Mouse (Mus musculus) kidney, postnatal 0 days (tissue): Measurements from ENCODE around the gene Cdc34. TPM values are rescaled to one million over a fixed set of nuclear protein-coding genes. Genes with fewer than 3 reads are reported as not detected.

ENCODE experiments used
- ATAC-seq: fragments of 200-750 bp; cut with Nextera tagmentation; replicated peaks from 2 replicates; pipeline ENCODE4 v1.8.0; 2017; ENCODE audit warnings: low read depth, moderate number of reproducible peaks, moderate TSS enrichment, moderate library complexity; ENCODE audit not compliant: low FRiP score
- DNase-seq: peaks from one replicate; pipeline ENCODE4 v3.0.0-alpha.2; 2016; ENCODE audit warnings: low spot score
- H3K27ac ChIP-seq: fragments of 300-500 bp; sonication (generic); 2 replicates; pipeline ENCODE4 v1.5.1; 2014; ENCODE audit warnings: mild to moderate bottlenecking
- H3K27me3 ChIP-seq: fragments of 300-500 bp; sonication (generic); 2 replicates; pipeline ENCODE4 v1.6.1; 2014; ENCODE audit warnings: low read length, mixed read lengths; ENCODE audit not compliant: insufficient read depth
- H3K36me3 ChIP-seq: fragments of 300-500 bp; sonication (generic); 2 replicates; pipeline ENCODE4 v1.6.1; 2014; ENCODE audit warnings: low read length, mixed read lengths; ENCODE audit not compliant: insufficient read depth
- H3K4me1 ChIP-seq: fragments of 300-500 bp; sonication (generic); replicated peaks from 2 replicates; pipeline ENCODE4 v1.6.1; 2014; ENCODE audit warnings: antibody characterized with exemption, low read length, mixed read lengths; ENCODE audit not compliant: insufficient read depth
- H3K4me2 ChIP-seq: fragments of 300-500 bp; sonication (generic); 2 replicates; pipeline ENCODE4 v1.6.1; 2014; ENCODE audit warnings: mild to moderate bottlenecking, low read length, moderate library complexity, mixed read lengths
- H3K4me3 ChIP-seq: fragments of 300-500 bp; sonication (generic); replicated peaks from 2 replicates; pipeline ENCODE4 v1.5.1; 2014; ENCODE audit warnings: low read depth, low read length
- H3K9ac ChIP-seq: fragments of 300-500 bp; sonication (generic); 2 replicates; pipeline ENCODE4 v1.6.1; 2014; ENCODE audit warnings: low read depth, low read length
- H3K9me3 ChIP-seq: fragments of 300-500 bp; sonication (generic); replicated peaks from 2 replicates; pipeline ENCODE4 v1.6.1; 2016; ENCODE audit warnings: low read length, inconsistent platforms, mixed read lengths
- CTCF ChIP-seq: IDR thresholded peaks from 2 replicates; pipeline ENCODE4 v1.5.1; 2016; ENCODE audit warnings: antibody characterized with exemption, low read depth, mild to moderate bottlenecking, moderate library complexity
- WGBS: fragments of 180-500 bp; shearing (Covaris S2); extraction: QIAGEN DNeasy Blood & Tissue Kit; methylation state at CpG from one replicate; pipeline ENCODE4 v1.1.7; 2014; 5-methylcytosine and 5-hydroxymethylcytosine counted together
- polyA plus RNA-seq: library from polyadenylated mRNA; unstranded; fragments of >200 nt; fragmentation: Nextera tagmentation; extraction: Ambion mirVana; gene quantifications from 2 replicates; pipeline ENCODE4 v1.2.1, GENCODE M21; 2015

Gene Cdc34
- polyA plus RNA-seq, 1 experiment from 2014 or later, result 75.7 TPM

DNA sequence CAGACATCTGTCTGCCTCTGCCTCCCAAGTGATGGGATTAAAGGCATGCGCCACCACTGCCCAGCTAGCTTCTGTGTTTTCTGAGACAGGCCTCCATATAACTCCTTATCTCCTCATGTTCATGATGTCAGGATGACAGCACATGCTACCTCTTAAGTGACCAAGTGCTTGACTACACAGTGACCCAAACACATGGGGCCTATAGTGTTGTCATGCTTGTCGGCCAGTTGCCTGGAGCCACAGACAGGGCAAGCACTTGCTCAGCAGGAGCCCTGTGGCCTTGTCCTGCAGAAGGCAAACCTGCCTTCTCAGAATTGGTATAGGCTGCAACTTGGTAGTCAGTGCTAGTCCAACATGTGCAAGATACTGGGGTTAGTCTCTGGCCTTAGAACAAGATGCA lies 4.2 kb downstream of the Cdc34 start:
- Histone ChIP-seq H3K27ac (no peak overlapping the region), H3K4me2 (no peak overlapping the region), H3K36me3 (peaks cover 47% of the 10 kb centered on the region), H3K27me3 (no peaks in the 10 kb centered on the region), H3K4me3 (no peak overlapping the region), H3K9ac (no peak overlapping the region), H3K4me1 (peaks cover 1% of the 10 kb centered on the region; the same call in 1 of the 2 replicates), H3K9me3 (no peaks in the 10 kb centered on the region)
- no peak for TF ChIP-seq CTCF
- DNase-seq (no peak), ATAC-seq (no peak)
- 91% methylated on average over 2 of the region's 2 CpGs for WGBS

DNA sequence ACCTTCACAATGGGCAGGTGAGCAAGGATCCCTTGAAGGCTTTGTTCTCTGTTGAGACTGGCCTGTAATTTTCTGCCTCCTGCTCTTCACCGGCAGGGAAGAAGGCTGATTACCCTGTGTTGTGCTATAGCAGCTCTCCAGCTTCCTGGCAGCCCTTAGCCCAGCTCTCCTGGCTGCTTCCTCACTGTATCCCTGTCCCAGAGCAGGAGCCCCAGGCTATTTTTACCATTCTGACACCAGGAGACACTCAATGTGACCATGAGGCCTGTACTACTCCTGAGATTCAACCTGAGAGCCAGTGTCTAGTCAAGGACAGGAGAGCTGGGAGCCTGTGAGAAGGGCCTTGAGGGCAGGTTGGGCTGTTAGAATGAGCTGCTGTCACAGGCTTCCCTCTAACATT lies 4.7 kb downstream of the Cdc34 start:
- Histone ChIP-seq H3K4me2 (no peak overlapping the region), H3K4me1 (no peaks in the 10 kb centered on the region; the same call in 1 of the 2 replicates), H3K4me3 (no peak overlapping the region), H3K36me3 (peaks cover 47% of the 10 kb centered on the region), H3K27ac (no peak overlapping the region), H3K9me3 (no peaks in the 10 kb centered on the region), H3K9ac (no peak overlapping the region), H3K27me3 (no peaks in the 10 kb centered on the region)
- TF ChIP-seq CTCF, result no peak
- WGBS, result 94% methylated on average over 1 of the region's 1 CpGs
- ATAC-seq (no peak), DNase-seq (no peak)

DNA sequence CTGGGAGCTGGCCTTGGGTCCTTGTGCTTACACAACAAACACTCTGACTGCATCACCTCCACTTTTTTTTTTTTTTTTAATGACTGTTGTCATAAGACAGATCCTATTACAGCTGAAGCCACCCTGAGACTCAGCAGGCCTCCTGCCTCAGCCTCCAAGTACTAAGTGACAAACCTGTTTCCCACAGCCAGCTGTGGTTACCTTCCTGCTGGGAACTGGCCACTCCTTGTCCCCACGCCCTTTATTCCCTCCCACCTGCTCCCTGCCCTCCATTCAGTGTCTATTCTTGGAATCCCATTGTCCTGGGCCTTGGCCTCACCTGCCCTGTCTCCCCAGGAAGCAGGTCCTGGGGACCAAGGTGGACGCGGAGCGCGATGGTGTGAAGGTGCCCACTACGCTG lies 5.5 kb downstream of the Cdc34 start:
- no peak overlapping the region for H3K9ac ChIP-seq
- ATAC-seq (no peak), DNase-seq (no peak)
- no peaks in the 10 kb centered on the region; the same call in 1 of the 2 replicates for H3K4me1 ChIP-seq
- H3K9me3 ChIP-seq, result no peaks in the 10 kb centered on the region
- H3K4me3 ChIP-seq, result no peak overlapping the region
- no peak overlapping the region for H3K4me2 ChIP-seq
- H3K27ac ChIP-seq, result no peak overlapping the region
- no peak for TF ChIP-seq CTCF
- H3K36me3 ChIP-seq, result peaks cover 47% of the 10 kb centered on the region
- WGBS, result 93% methylated on average over 6 of the region's 6 CpGs
- no peaks in the 10 kb centered on the region for H3K27me3 ChIP-seq

DNA sequence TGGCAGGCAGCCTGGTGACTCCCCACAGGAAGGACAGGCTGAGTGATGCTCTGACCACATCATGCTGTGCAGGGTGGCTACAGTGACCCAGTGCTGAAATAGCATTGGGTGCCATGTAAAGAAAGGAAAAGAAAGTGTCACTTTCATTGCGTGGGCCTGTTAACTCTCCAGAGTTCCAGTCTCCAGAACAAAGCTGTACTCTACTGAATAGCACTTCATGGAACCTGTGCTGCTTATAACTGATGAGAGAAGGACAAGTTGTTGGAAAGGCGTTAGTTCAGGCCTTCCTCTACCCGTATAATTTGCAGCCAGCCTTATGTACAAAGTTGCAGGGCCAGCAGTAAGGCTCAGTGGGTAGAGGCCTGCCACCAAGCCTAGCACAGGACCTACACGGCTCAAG lies 6.7 kb downstream of the Cdc34 start, which contains the start of gene Gzmm:
Gene Gzmm (plus strand): TSS at position 301 of the 400 bp plus-strand sequence.
- Histone ChIP-seq H3K36me3 (peaks cover 47% of the 10 kb centered on the region), H3K9me3 (no peaks in the 10 kb centered on the region), H3K4me1 (no peaks in the 10 kb centered on the region; the same call in 1 of the 2 replicates), H3K4me2 (no peak within 1 kb of the TSS), H3K27me3 (no peaks in the 10 kb centered on the region), H3K27ac (no peak within 1 kb of the TSS), H3K4me3 (no peak within 1 kb of the TSS), H3K9ac (no peak within 1 kb of the TSS)
- DNase-seq, result no peak
- no peak for ATAC-seq
- TF ChIP-seq CTCF, result no peak
- WGBS, result 76% methylated on average over 4 of the region's 4 CpGs

DNA sequence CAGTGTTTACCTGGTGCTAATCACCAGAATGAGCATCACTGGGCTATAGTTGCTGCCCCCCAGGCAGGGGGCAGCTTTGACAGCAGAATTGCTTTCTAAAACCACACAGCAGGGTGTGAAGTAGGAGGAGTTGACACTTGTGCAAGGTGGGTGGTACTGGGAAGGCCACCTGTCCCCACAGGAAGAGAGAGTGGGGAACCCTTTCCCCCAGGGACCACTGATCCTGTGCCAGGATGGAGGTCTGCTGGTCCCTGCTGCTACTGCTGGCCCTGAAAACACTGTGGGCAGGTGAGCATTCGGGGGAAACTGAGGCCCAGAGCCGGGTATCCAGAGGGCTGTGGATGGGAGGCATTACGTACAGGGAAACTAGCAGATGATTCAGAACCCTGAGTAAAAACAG lies 7.2 kb downstream of the Cdc34 start:
- no peaks in the 10 kb centered on the region; the same call in 1 of the 2 replicates for H3K4me1 ChIP-seq
- H3K36me3 ChIP-seq, result peaks cover 47% of the 10 kb centered on the region
- no peak overlapping the region for H3K9ac ChIP-seq
- H3K9me3 ChIP-seq, result no peaks in the 10 kb centered on the region
- no peak overlapping the region for H3K4me3 ChIP-seq
- H3K27me3 ChIP-seq, result no peaks in the 10 kb centered on the region
- H3K27ac ChIP-seq, result no peak overlapping the region
- ATAC-seq, result no peak
- TF ChIP-seq CTCF, result no peak
- WGBS, result 91% methylated on average over 3 of the region's 3 CpGs
- H3K4me2 ChIP-seq, result no peak overlapping the region
- DNase-seq, result no peak

DNA sequence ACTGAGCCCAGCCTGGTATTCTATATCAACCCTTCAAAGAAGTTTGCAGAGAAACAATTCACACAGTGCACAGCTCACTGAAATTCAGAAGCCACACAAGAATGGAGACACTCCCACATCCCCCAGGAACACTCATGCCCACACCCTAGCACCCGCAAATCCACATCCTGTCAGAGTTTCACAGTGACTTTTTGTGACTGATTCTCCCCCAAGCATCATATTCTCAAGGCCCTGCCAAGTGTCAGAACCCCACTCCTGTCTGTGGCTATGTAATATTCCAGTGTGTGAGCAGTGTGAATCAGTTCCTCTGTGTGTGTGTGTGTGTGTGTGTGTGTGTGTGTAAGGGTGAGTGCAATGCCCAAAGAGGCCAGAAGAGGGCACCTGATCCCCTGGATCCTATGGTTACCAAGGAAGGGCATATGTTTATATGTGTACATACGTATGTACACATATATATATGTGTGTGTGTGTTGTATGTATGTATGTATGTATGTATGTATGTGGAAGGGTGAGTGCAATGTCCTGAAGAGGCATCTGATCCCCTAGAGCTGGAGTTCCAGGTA lies 10.1 kb downstream of the Cdc34 start:
- Histone ChIP-seq H3K9me3 (no peaks in the 10 kb centered on the region), H3K4me3 (no peak overlapping the region), H3K36me3 (peaks cover 21% of the 10 kb centered on the region), H3K4me1 (peaks cover 4% of the 10 kb centered on the region; the same call in 1 of the 2 replicates), H3K4me2 (no peak overlapping the region), H3K27me3 (no peaks in the 10 kb centered on the region), H3K27ac (no peak overlapping the region), H3K9ac (no peak overlapping the region)
- peak; percentile 41; the same call in 1 of the 2 replicates for TF ChIP-seq CTCF
- DNase-seq, result no peak
- 98% methylated on average over 2 of the region's 2 CpGs for WGBS
- no peak for ATAC-seq
